Mouse (Mus musculus) neural tube, embryonic 14.5 days (tissue): ENCODE measurements around the gene Thada. TPM values are rescaled to one million over a fixed set of nuclear protein-coding genes. Genes with fewer than 3 reads are reported as not detected.

Source experiments
- polyA plus RNA-seq: library from polyadenylated mRNA; unstranded; fragments of >200 nt; fragmentation: Nextera tagmentation; extraction: Ambion mirVana; gene quantifications from 2 replicates; pipeline ENCODE4 v1.2.1, GENCODE M21; 2014

Thada gene
- polyA plus RNA-seq, 1 experiment from 2014 or later, result 12.8 TPM

Other genes with a start within 250 kb of the Thada start
- 2.3 and 2.8 TPM in 2 replicates for gene Plekhh2, start 45.7 kb upstream of the Thada start, polyA plus RNA-seq
- 32.1 TPM in 2 replicates for gene Dync2li1, start 160.3 kb upstream of the Thada start, polyA plus RNA-seq
- gene Abcg8, start 210.1 kb upstream of the Thada start, polyA plus RNA-seq, result not detected in 2 replicates
- 0.50 and 0.66 TPM in 2 replicates for gene Abcg5, start 216.8 kb upstream of the Thada start, polyA plus RNA-seq